Mouse (Mus musculus) intestine, embryonic 15.5 days (tissue): ENCODE data around the gene Fbxw8. TPM values are rescaled to one million over a fixed set of nuclear protein-coding genes. Genes with fewer than 3 reads are reported as not detected.
A peak's percentile ranks its signal among the peaks of the same experiment; 100 is the strongest.

ENCODE experiments used
- ATAC-seq: fragments of 200-750 bp; cut with Nextera tagmentation; 2 replicates; pipeline ENCODE4 v1.8.0; 2017; ENCODE audit warnings: moderate TSS enrichment, moderate library complexity
- H3K27ac ChIP-seq: fragments of 300-500 bp; sonication (generic); 2 replicates; pipeline ENCODE4 v1.5.1; 2015; ENCODE audit warnings: mild to moderate bottlenecking, inconsistent platforms
- H3K27me3 ChIP-seq: fragments of 300-500 bp; sonication (generic); replicated peaks from 2 replicates; pipeline ENCODE4 v1.6.1; 2015; ENCODE audit warnings: inconsistent platforms
- H3K36me3 ChIP-seq: fragments of 300-500 bp; sonication (generic); 2 replicates; pipeline ENCODE4 v1.6.1; 2015; ENCODE audit warnings: inconsistent platforms
- H3K4me1 ChIP-seq: fragments of 300-500 bp; sonication (generic); replicated peaks from 2 replicates; pipeline ENCODE4 v1.6.1; 2015; ENCODE audit warnings: inconsistent platforms
- H3K4me2 ChIP-seq: fragments of 300-500 bp; sonication (generic); replicated peaks from 2 replicates; pipeline ENCODE4 v1.6.1; 2015; ENCODE audit warnings: mild to moderate bottlenecking, inconsistent platforms
- H3K4me3 ChIP-seq: fragments of 300-500 bp; sonication (generic); replicated peaks from 2 replicates; pipeline ENCODE4 v1.5.1; 2015; ENCODE audit warnings: inconsistent platforms
- H3K9ac ChIP-seq: fragments of 300-500 bp; sonication (generic); 2 replicates; pipeline ENCODE4 v1.6.1; 2015; ENCODE audit warnings: inconsistent platforms
- H3K9me3 ChIP-seq: fragments of 300-500 bp; sonication (generic); 2 replicates; pipeline ENCODE4 v1.6.1; 2016; ENCODE audit warnings: inconsistent platforms
- WGBS: fragments of 180-500 bp; shearing (Covaris S2); methylation state at CpG from one replicate; pipeline ENCODE4 v1.1.7; 2015; 5-methylcytosine and 5-hydroxymethylcytosine counted together
- polyA plus RNA-seq: library from polyadenylated mRNA; unstranded; fragments of >200 nt; fragmentation: Nextera tagmentation; extraction: Ambion mirVana; gene quantifications from 2 replicates; pipeline ENCODE4 v1.2.1, GENCODE M21; 2015

The Fbxw8 gene
- polyA plus RNA-seq, result 20.7 and 22.6 TPM in 2 replicates

DNA sequence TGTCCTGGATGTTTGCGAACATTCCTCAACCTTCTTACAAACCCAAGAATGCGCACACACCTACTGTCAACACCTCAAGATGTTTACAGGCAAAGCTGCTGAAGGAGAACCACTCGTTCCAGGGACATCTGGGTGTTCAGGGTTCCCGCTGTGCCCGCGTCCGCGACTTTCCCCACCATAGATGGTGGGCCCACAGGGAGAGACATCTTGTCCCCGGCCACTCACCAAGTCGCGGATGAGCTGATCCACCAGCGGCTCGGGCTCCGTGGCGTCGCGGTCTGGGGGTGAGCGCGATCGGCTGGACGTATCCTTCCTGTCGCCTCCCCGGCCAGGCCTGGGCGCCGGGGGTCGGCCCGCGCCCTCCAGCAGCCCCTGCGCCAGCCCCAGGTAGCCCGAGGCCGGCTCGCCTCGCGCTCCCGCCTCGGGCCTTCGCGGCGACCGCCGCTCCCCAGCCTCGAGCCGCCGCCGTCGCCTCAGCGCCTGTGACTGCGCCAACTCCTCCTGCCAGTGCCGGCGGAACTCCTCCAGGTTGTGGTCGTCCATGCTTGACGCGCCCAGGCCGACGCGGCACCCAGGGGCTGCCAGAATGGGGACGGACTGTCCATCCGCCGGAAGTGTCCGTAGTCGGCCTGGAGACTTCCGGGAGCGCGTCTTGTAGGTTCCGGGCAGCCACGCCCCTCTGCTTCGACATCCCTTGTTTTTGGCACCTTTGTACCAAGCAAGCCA lies at the start of gene Fbxw8:
TSS of gene Fbxw8 (minus strand) at position 626 of the 726 bp plus-strand sequence.
- Histone ChIP-seq H3K9me3 (no peaks in the 10 kb centered on the region), H3K4me3 (peak within 1 kb of the TSS; percentile 99), H3K27me3 (0 out of 2 replicates have a peak, but pooled peaks cover 2% of the 10 kb centered on the region), H3K4me1 (peaks cover 11% of the 10 kb centered on the region; the same call in 1 of the 2 replicates), H3K36me3 (peaks cover 5% of the 10 kb centered on the region; the same call in 1 of the 2 replicates), H3K27ac (peak within 1 kb of the TSS; percentile 40; the same call in 1 of the 2 replicates), H3K4me2 (peak within 1 kb of the TSS; percentile 66), H3K9ac (peak within 1 kb of the TSS; percentile 95)
- peak; percentile 90 for ATAC-seq
- under 1% methylated on average over 67 of the region's 67 CpGs for WGBS

DNA sequence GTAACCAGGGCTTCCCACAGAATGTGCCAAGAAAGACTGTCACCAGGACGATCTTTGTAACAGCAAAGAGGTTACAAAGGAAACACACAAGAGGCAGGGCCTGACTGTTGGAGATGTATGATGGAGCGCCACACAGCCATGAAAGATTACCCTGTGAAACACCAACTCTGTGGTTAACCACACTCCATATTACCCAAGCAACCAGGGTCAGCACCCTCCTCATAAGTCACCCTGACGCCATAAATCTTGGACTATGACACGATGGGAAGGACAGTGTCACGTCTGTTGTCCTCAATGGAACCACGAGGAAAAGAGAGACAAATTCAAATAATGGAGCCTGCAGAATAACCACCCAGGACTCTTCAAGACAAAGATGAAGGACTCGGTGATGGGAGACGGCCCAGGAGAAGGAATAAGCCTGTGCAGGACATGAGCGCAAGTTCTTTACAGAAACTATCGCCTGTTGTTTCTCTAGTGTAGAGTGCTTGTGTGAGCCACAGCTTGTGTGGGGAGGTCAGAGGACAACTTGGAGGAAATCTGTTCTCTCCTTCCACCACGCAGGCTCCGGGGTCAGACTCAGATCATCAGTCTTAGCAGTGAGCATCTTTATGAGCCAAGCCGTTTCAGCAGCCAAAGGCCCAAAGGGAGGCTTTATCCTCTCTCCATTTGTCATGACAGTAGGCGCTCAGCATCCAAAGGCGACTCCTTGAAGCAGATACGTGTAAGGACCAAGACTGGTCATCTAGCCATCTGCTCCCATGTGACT lies 49.6 kb upstream of the Fbxw8 start:
- Histone ChIP-seq H3K27ac (no peak overlapping the region), H3K4me1 (no peaks in the 10 kb centered on the region), H3K36me3 (no peaks in the 10 kb centered on the region), H3K27me3 (no peaks in the 10 kb centered on the region), H3K9ac (no peak overlapping the region), H3K4me2 (no peak overlapping the region), H3K9me3 (no peaks in the 10 kb centered on the region), H3K4me3 (no peak overlapping the region)
- WGBS, result 58% methylated on average over 16 of the region's 16 CpGs
- no peak for ATAC-seq

DNA sequence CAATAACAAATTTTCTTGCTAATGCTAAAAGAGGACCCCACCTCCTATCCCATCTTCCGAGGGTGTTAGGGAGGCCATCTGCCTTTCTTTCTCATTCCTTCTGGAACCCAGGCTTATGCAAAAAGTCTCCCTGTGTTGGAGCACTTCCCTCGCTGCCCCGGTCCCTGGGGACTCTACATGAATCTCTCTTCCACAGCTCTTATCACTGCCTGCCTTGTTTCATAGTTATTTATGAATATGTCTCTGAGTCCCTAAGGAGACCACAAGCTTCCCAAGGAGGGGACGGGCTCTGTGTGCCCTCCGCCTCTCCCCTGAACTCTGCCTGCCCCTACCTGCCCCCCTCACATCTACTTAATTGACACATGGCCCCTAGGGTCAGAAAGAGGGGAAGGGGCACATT lies 44.4 kb upstream of the Fbxw8 start:
- WGBS, result 67% methylated on average over 5 of the region's 5 CpGs

DNA sequence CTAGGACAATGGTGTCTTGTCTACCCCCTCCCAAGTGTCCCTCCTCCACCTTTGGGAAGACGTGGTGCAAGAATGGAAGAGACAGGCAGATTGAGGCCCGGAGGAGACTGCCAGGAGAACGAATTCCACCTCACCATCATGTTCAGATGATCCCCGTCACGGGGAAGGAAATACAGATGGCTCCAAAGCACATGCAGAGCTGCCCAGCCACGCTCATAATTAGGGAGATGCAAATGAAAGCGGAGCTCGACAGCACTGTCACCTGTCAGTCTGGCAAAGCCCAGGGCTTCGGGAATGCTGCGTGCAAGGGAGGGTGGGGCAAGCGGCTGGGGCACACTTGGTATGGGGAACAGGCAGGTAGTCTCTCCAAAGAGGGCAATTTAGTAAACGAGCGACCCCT lies 42.2 kb upstream of the Fbxw8 start:
- ATAC-seq, result no peak
- WGBS, result 79% methylated on average over 13 of the region's 13 CpGs

More for the DNA sequence above, 44.4 kb upstream of the Fbxw8 start:
- ATAC-seq, result no peak
- H3K4me3 ChIP-seq, result no peak overlapping the region
- H3K27ac ChIP-seq, result no peak overlapping the region
- H3K9me3 ChIP-seq, result no peaks in the 10 kb centered on the region
- no peak overlapping the region for H3K4me2 ChIP-seq
- no peaks in the 10 kb centered on the region for H3K27me3 ChIP-seq
- H3K4me1 ChIP-seq, result no peaks in the 10 kb centered on the region
- no peak overlapping the region for H3K9ac ChIP-seq
- no peaks in the 10 kb centered on the region for H3K36me3 ChIP-seq

DNA sequence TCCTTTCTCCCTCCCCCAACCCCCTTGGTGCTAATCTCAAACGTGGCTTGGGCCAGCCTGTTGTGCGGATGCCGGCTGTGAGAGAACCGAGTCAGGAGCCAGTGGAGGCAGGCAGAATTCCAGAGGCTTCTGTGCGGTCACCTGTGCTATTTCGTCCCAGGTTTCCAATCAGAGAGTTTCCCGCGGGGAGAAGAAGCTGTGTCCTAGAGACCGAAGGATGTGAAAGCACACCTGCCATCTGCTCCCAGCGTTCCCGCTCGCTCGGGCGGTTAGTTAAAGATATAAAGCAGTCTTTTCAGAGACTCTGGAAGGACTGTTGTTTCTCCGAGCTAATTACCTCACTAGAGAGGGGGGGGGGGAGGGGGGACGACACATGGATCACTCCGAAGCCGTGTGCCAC lies 37.0 kb upstream of the Fbxw8 start:
- no peaks in the 10 kb centered on the region for H3K4me1 ChIP-seq
- H3K27me3 ChIP-seq, result 0 out of 2 replicates have a peak, but pooled peaks cover 6% of the 10 kb centered on the region
- no peak overlapping the region for H3K4me2 ChIP-seq
- H3K36me3 ChIP-seq, result no peaks in the 10 kb centered on the region
- H3K9ac ChIP-seq, result no peak overlapping the region
- no peak overlapping the region for H3K4me3 ChIP-seq
- H3K9me3 ChIP-seq, result no peaks in the 10 kb centered on the region
- no peak for ATAC-seq
- WGBS, result 34% methylated on average over 18 of the region's 18 CpGs
- no peak overlapping the region for H3K27ac ChIP-seq

More for the DNA sequence above, 42.2 kb upstream of the Fbxw8 start:
- H3K27ac ChIP-seq, result no peak overlapping the region
- H3K36me3 ChIP-seq, result no peaks in the 10 kb centered on the region
- no peaks in the 10 kb centered on the region for H3K9me3 ChIP-seq
- no peak overlapping the region for H3K4me3 ChIP-seq
- no peak overlapping the region for H3K9ac ChIP-seq
- no peaks in the 10 kb centered on the region for H3K4me1 ChIP-seq
- H3K27me3 ChIP-seq, result no peaks in the 10 kb centered on the region
- no peak overlapping the region for H3K4me2 ChIP-seq

DNA sequence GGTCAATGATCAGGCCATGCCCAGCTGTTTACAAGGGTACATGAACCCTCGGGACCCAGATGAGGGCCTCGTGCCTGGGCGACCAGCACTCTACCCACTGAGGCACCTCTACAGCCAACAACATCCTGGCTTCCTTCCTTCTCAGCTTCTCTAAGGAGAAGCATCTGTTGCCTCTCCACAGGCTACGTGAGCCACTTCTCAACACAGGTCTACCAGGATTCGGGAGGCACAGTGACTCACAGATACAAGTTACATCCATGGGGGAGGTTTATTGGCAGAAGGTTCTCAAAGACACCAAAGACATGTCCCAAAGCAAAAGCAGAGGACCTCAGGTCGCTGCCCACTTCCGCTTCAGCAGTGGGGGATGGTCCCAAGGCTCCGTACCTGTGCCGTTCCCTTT lies 35.2 kb upstream of the Fbxw8 start:
- no peak overlapping the region for H3K4me2 ChIP-seq
- no peaks in the 10 kb centered on the region for H3K9me3 ChIP-seq
- H3K27ac ChIP-seq, result no peak overlapping the region
- H3K27me3 ChIP-seq, result 0 out of 2 replicates have a peak, but pooled peaks cover 6% of the 10 kb centered on the region
- no peaks in the 10 kb centered on the region for H3K4me1 ChIP-seq
- H3K36me3 ChIP-seq, result no peaks in the 10 kb centered on the region
- H3K9ac ChIP-seq, result no peak overlapping the region
- no peak overlapping the region for H3K4me3 ChIP-seq
- 83% methylated on average over 9 of the region's 9 CpGs for WGBS
- ATAC-seq, result no peak

DNA sequence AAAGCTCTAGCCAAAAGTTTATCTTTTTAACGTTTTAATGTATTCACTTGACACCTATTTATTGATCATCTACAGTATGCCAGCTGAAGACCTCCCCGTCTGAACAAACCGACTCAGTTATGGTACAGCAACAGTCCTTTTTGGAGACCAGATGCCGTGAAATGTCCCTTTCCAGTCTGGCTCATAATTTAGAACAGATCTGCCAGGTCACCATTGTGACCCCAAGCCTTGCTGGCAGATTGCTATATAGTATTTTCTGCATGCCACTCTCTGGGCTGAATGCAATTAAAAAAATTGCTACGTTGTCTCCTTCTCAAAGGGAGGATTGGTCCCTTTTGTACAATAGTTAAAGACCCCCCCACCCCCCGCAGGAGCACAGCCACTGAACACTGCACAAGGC lies 33.1 kb upstream of the Fbxw8 start:
- no peak overlapping the region for H3K9ac ChIP-seq
- H3K27me3 ChIP-seq, result 0 out of 2 replicates have a peak, but pooled peaks cover 6% of the 10 kb centered on the region
- H3K4me3 ChIP-seq, result no peak overlapping the region
- H3K36me3 ChIP-seq, result no peaks in the 10 kb centered on the region
- no peak for ATAC-seq
- no peak overlapping the region for H3K27ac ChIP-seq
- H3K9me3 ChIP-seq, result no peaks in the 10 kb centered on the region
- no peaks in the 10 kb centered on the region for H3K4me1 ChIP-seq
- H3K4me2 ChIP-seq, result no peak overlapping the region
- 53% methylated on average over 6 of the region's 6 CpGs for WGBS

DNA sequence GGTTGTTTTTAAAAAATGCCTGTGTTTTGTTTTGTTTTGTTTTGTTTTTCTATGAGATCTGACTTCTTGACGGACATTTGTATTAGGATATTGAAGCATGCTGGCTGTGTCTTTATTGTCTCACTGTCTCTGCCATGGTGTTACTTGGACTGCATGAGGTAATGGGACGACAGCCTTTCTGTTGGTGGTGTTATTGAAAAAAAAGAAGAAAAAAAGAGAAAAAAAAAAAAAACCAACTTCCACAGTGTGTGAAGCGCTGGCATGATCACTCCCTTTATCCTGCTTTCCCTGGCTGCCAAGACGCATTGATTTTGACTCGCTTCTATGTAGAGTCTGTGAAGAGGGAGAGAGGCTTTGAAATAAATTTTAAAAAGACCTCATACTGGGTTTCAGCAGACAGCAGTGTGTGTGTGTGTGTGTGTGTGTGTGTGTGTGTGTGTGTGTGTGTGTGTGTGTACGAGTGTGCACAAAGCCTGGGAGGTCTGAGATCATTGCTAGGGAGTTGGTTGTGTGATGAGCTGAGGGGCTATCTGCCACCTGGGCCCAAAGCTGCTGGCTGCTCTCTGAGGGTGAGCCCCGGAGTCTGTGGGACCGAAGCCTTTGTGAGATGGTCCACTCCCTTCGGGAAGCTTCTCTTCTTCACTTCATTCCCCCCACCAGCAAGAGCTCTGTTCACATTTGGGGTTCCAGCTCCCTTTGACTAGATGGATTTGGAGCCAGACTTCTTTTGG lies 31.8 kb upstream of the Fbxw8 start:
- 76% methylated on average over 9 of the region's 9 CpGs for WGBS
- Histone ChIP-seq H3K9ac (no peak overlapping the region), H3K27me3 (0 out of 2 replicates have a peak, but pooled peaks cover 6% of the 10 kb centered on the region), H3K36me3 (no peaks in the 10 kb centered on the region), H3K4me2 (no peak overlapping the region), H3K27ac (no peak overlapping the region), H3K9me3 (no peaks in the 10 kb centered on the region), H3K4me1 (no peaks in the 10 kb centered on the region), H3K4me3 (no peak overlapping the region)
- ATAC-seq, result no peak

DNA sequence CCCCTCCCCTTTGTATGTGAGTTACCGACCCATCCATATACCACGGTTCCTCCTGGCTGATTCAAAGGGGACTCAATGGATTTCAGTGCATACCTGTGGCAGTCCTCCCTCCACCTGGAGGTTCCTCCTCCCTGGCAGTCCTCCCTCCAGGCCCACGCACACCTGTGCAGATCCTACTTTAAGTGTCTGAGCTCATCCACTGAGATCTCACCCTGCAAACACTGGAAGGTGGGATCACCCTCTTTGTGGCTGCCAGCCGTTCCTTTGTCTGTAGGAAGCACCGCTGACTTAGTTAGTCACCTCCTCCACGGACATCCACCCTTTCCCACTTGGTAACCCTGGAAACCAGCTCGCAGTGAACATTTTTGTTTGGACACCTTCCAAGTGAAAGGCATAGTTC lies 22.4 kb upstream of the Fbxw8 start:
- no peak for ATAC-seq
- 62% methylated on average over 7 of the region's 7 CpGs for WGBS
- H3K36me3 ChIP-seq, result no peaks in the 10 kb centered on the region
- no peak overlapping the region for H3K9ac ChIP-seq
- H3K27ac ChIP-seq, result no peak overlapping the region
- H3K4me1 ChIP-seq, result peaks cover 5% of the 10 kb centered on the region; the same call in 1 of the 2 replicates
- H3K4me3 ChIP-seq, result no peak overlapping the region
- H3K9me3 ChIP-seq, result no peaks in the 10 kb centered on the region
- no peak overlapping the region for H3K4me2 ChIP-seq
- peaks cover 24% of the 10 kb centered on the region for H3K27me3 ChIP-seq

DNA sequence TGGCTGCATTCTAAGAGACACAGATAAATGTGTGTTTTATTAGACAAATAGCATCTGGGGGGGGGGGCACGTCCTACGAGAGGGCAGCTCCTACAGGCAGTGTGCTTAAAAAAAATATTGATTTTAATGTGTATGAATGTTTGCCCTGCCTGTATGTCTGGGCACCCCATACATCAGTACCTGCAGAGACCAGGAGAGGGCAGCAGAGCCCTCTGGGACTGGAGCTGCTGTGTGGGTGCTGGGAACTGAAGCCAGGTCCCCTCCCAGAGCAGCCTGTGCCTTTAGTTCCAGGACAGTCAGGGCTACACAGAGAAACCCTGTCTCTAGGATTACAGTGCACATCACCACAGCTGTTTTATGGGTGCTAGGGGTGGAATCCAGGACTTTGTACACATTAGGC lies 19.9 kb upstream of the Fbxw8 start:
- Histone ChIP-seq H3K9ac (no peak overlapping the region), H3K27me3 (peaks cover 45% of the 10 kb centered on the region), H3K4me2 (no peak overlapping the region; the same call in 1 of the 2 replicates), H3K4me1 (peaks cover 19% of the 10 kb centered on the region), H3K36me3 (no peaks in the 10 kb centered on the region), H3K9me3 (no peaks in the 10 kb centered on the region), H3K27ac (no peak overlapping the region), H3K4me3 (no peak overlapping the region)
- WGBS, result 29% methylated on average over 2 of the region's 2 CpGs
- ATAC-seq, result no peak

DNA sequence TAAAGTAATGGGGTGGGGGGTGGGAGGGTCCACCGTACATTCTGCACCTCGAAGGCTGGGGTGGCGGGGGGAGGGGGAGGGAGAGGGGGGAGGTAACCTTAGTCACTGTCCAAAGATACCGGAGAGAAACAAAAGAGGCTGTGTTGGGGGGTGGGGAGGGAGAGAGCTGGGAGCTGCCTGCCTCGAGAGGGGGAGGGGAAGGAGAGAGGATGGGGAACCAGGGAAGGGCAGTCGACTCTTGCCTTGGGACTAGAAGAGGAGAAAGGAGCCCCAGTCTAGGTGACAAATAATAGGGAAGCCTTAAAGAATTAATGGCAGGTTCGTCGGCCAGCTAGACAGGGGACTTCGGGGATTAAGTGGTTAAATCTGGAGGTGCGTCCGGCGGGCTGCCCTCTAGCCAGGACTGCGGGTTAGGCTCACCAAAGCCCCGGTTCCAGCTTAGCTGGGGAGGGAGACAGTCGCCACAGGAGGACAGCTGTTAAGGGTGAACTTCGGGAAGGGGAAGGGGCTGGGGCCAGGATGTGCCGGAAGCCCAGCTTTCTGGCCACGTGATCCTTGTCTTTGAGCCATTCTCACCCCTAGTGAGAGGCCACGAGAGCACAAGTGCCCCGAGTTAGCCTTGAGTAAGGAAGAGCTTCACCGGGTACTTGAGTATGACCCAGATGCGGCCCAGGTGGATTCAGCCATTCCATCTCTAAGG lies 19.2 kb upstream of the Fbxw8 start:
- H3K9me3 ChIP-seq, result no peaks in the 10 kb centered on the region
- no peaks in the 10 kb centered on the region for H3K36me3 ChIP-seq
- H3K4me3 ChIP-seq, result peak overlapping the region; percentile 15; the same call in 1 of the 2 replicates
- no peak overlapping the region for H3K27ac ChIP-seq
- H3K27me3 ChIP-seq, result peaks cover 51% of the 10 kb centered on the region
- peak overlapping the region; percentile 54 for H3K4me2 ChIP-seq
- no peak for ATAC-seq
- WGBS, result 2% methylated on average over 22 of the region's 22 CpGs
- no peak overlapping the region for H3K9ac ChIP-seq
- peaks cover 23% of the 10 kb centered on the region for H3K4me1 ChIP-seq
